Comparison of ENCODE assay signal across 8 mouse cellular contexts in genomic region chr17:8592427-8593277, GRCm38 (mm10). TPM values are rescaled to one million over a fixed set of nuclear protein-coding genes. Genes with fewer than 3 reads are reported as not detected.
DNase-seq lines count a peak whose midpoint lies in the region; ATAC-seq and TF ChIP-seq lines count a peak whose summit lies in the region.

No protein-coding gene starts in this region.

- peak; percentile 89 for DNase-seq in brain, embryonic 14.5 days (ENCODE audit: low read depth)
- DNase-seq in heart, postnatal 0 days (ENCODE audit: low spot score) = peak; percentile 80
- peak; percentile 64 to 77 for DNase-seq in kidney, postnatal 25 days
- no peak for DNase-seq in liver, embryonic 13.5 days

- no peaks in the 10 kb centered on the region for H3K36me3 ChIP-seq in C2C12 (ENCODE audit: control insufficient read depth, insufficient read depth)
- no peaks in the 10 kb centered on the region for H3K36me3 ChIP-seq in forebrain, embryonic 12.5 days (replicated peaks)
- H3K36me3 ChIP-seq in heart, postnatal 0 days (replicated peaks; ENCODE audit: control insufficient read depth, insufficient read depth, low read length) = no peaks in the 10 kb centered on the region
- H3K36me3 ChIP-seq in liver, embryonic 13.5 days = no peaks in the 10 kb centered on the region
- no peaks in the 10 kb centered on the region for H3K36me3 ChIP-seq in neural tube, embryonic 13.5 days
- no peaks in the 10 kb centered on the region for H3K36me3 ChIP-seq in testis, adult 2 months (ENCODE audit: control insufficient read depth, insufficient read depth, low read length)

- no peaks in the 10 kb centered on the region for H3K79me2 ChIP-seq in C2C12 (ENCODE audit: control insufficient read depth, insufficient read depth)

- no peak for TF ChIP-seq POLR2A in brain, embryonic 14.5 days (IDR thresholded peaks at IDR 0.05; ENCODE audit: borderline replicate concordance, extremely low read depth, insufficient read depth, insufficient read length, poor library complexity, severe bottlenecking)
- no peak for TF ChIP-seq POLR2A in testis, adult 2 months (IDR thresholded peaks at IDR 0.05; ENCODE audit: control insufficient read depth, low read depth, low read length)

- H3K4me1 ChIP-seq in forebrain, embryonic 12.5 days = 0 out of 2 replicates have a peak, but pooled peaks cover 2% of the 10 kb centered on the region
- H3K4me1 ChIP-seq in heart, postnatal 0 days (ENCODE audit: control insufficient read depth, insufficient read depth) = no peaks in the 10 kb centered on the region
- no peaks in the 10 kb centered on the region for H3K4me1 ChIP-seq in liver, embryonic 13.5 days (replicated peaks)
- no peaks in the 10 kb centered on the region; the same call in 1 of the 2 replicates for H3K4me1 ChIP-seq in neural tube, embryonic 13.5 days (replicated peaks)
- H3K4me1 ChIP-seq in testis, adult 2 months (ENCODE audit: control insufficient read depth, insufficient read depth, low read length) = peaks cover 4% of the 10 kb centered on the region

- peak; percentile 67; the same call in 1 of the 2 replicates for ATAC-seq in forebrain, embryonic 12.5 days (ENCODE audit: low FRiP score)
- peak; percentile 62; the same call in 1 of the 2 replicates for ATAC-seq in heart, postnatal 0 days (ENCODE audit: insufficient read depth, low read depth)
- no peak for ATAC-seq in liver, embryonic 13.5 days (ENCODE audit: low read depth)
- peak; percentile 71 for ATAC-seq in neural tube, embryonic 13.5 days (ENCODE audit: low read depth)

- no peak for TF ChIP-seq EP300 in heart, postnatal 0 days (IDR thresholded peaks at IDR 0.05; ENCODE audit: low read depth)

- H3K4me3 ChIP-seq in C2C12 (ENCODE audit: insufficient read depth, poor library complexity, severe bottlenecking) = no peak overlapping the region
- peak overlapping the region; percentile 26; the same call in 1 of the 2 replicates for H3K4me3 ChIP-seq in forebrain, embryonic 12.5 days (replicated peaks)
- no peak overlapping the region for H3K4me3 ChIP-seq in heart, postnatal 0 days (ENCODE audit: low read depth, low read length)
- H3K4me3 ChIP-seq in liver, embryonic 13.5 days (replicated peaks) = no peak overlapping the region
- 0 out of 2 replicates have a peak overlapping the region, but pooled peaks have one; percentile 10 for H3K4me3 ChIP-seq in neural tube, embryonic 13.5 days
- H3K4me3 ChIP-seq in testis, adult 2 months (ENCODE audit: control insufficient read depth, low read depth, low read length) = peak overlapping the region; percentile 48

- H3K79me3 ChIP-seq in C2C12 (ENCODE audit: low read depth) = no peaks in the 10 kb centered on the region

- peak overlapping the region; percentile 52 for H3K4me2 ChIP-seq in forebrain, embryonic 12.5 days
- H3K4me2 ChIP-seq in heart, postnatal 0 days (ENCODE audit: low read depth, low read length) = peak overlapping the region; percentile 38
- H3K4me2 ChIP-seq in liver, embryonic 13.5 days = peak overlapping the region; percentile 29
- H3K4me2 ChIP-seq in neural tube, embryonic 13.5 days = peak overlapping the region; percentile 51

- 17% methylated on average over 22 of the region's 22 CpGs for WGBS in forebrain, embryonic 12.5 days
- WGBS in heart, postnatal 0 days = 14% methylated on average over 22 of the region's 22 CpGs
- 15% methylated on average over 22 of the region's 22 CpGs for WGBS in liver, embryonic 13.5 days (ENCODE audit: insufficient replicate concordance)
- 19% methylated on average over 22 of the region's 22 CpGs for WGBS in neural tube, embryonic 13.5 days

- no peak overlapping the region for H3ac ChIP-seq in C2C12 (ENCODE audit: control insufficient read depth, insufficient read length, low read depth)

- no peaks in the 10 kb centered on the region for H3K9me3 ChIP-seq in forebrain, embryonic 12.5 days
- H3K9me3 ChIP-seq in heart, postnatal 0 days (replicated peaks; ENCODE audit: control insufficient read depth, low read length) = no peaks in the 10 kb centered on the region
- H3K9me3 ChIP-seq in liver, embryonic 13.5 days (replicated peaks) = no peaks in the 10 kb centered on the region
- H3K9me3 ChIP-seq in neural tube, embryonic 13.5 days = no peaks in the 10 kb centered on the region

- no peak overlapping the region for H3K27ac ChIP-seq in forebrain, embryonic 12.5 days
- H3K27ac ChIP-seq in heart, postnatal 0 days (ENCODE audit: low read depth) = no peak overlapping the region
- H3K27ac ChIP-seq in liver, embryonic 13.5 days = no peak overlapping the region
- H3K27ac ChIP-seq in neural tube, embryonic 13.5 days (replicated peaks) = no peak overlapping the region
- H3K27ac ChIP-seq in testis, adult 2 months (ENCODE audit: control insufficient read depth, insufficient read depth, low read depth, low read length) = no peak overlapping the region

- no peak overlapping the region for H3K9ac ChIP-seq in forebrain, embryonic 12.5 days
- no peak overlapping the region for H3K9ac ChIP-seq in heart, postnatal 0 days (replicated peaks; ENCODE audit: low read depth, low read length)
- H3K9ac ChIP-seq in liver, embryonic 13.5 days = no peak overlapping the region
- H3K9ac ChIP-seq in neural tube, embryonic 13.5 days = peak overlapping the region; percentile 46; the same call in 1 of the 2 replicates

- TF ChIP-seq CTCF in C2C12 (IDR thresholded peaks at IDR 0.05; ENCODE audit: control insufficient read depth, insufficient read depth, insufficient read length) = peak; percentile 26
- peak; percentile 96 for TF ChIP-seq CTCF in brain, embryonic 14.5 days (IDR thresholded peaks at IDR 0.05; ENCODE audit: borderline replicate concordance, extremely low read depth, insufficient read depth, insufficient read length)
- peak; percentile 95 for TF ChIP-seq CTCF in heart, postnatal 0 days (IDR thresholded peaks at IDR 0.05; ENCODE audit: low read depth)
- TF ChIP-seq CTCF in testis, adult 2 months (IDR thresholded peaks at IDR 0.05; ENCODE audit: control insufficient read depth, insufficient read depth, insufficient replicate concordance, low read depth, low read length) = peak; percentile 77; the same call in 1 of the 2 replicates

- peaks cover 3% of the 10 kb centered on the region for H3K27me3 ChIP-seq in C2C12 (ENCODE audit: control insufficient read depth, insufficient read depth, insufficient read length)
- H3K27me3 ChIP-seq in forebrain, embryonic 12.5 days = no peaks in the 10 kb centered on the region
- H3K27me3 ChIP-seq in heart, postnatal 0 days (ENCODE audit: control insufficient read depth, insufficient read depth, low read length) = no peaks in the 10 kb centered on the region
- peaks cover 5% of the 10 kb centered on the region; the same call in 1 of the 2 replicates for H3K27me3 ChIP-seq in liver, embryonic 13.5 days
- peaks cover 8% of the 10 kb centered on the region for H3K27me3 ChIP-seq in neural tube, embryonic 13.5 days
- H3K27me3 ChIP-seq in testis, adult 2 months (ENCODE audit: control insufficient read depth, insufficient read depth, low read length) = no peaks in the 10 kb centered on the region

TF ChIP-seq in C2C12, 6 proteins besides CTCF, POLR2A, EP300 and RAD21:
- TF ChIP-seq CEBPB (IDR thresholded peaks at IDR 0.05; ENCODE audit: low read depth) (no peak), USF1 (IDR thresholded peaks at IDR 0.05; ENCODE audit: low read depth) (no peak)

RNA-seq across cellular contexts. Expression of gene Gm17087, which starts 25.9 kb away (rescaled TPM):
- polyA plus RNA-seq in C2C12 (2012; fragmentation: generic; extraction: Trizol) = not detected
- not detected in 2 replicates for polyA plus RNA-seq in brain, embryonic 14.5 days (2012; rRNA removed)
- polyA plus RNA-seq in forebrain, embryonic 12.5 days (2016; fragmentation: Nextera tagmentation; extraction: Ambion mirVana) = not detected in 2 replicates
- total RNA-seq in heart, postnatal 0 days (2014; rRNA removed; ENCODE audit: low replicate concordance) = not detected in 2 replicates
- not detected in 2 replicates for polyA plus RNA-seq in heart, postnatal 0 days (2015; fragmentation: Nextera tagmentation; extraction: Ambion mirVana)
- not detected in 2 replicates for polyA plus RNA-seq in liver, embryonic 13.5 days (2015; fragmentation: Nextera tagmentation; extraction: Ambion mirVana)
- polyA plus RNA-seq in neural tube, embryonic 13.5 days (2015; fragmentation: Nextera tagmentation; extraction: Ambion mirVana) = not detected in 2 replicates
- polyA plus RNA-seq in testis, adult 2 months (2012; rRNA removed) = not detected in 2 replicates

Comparison
In these comparisons a context has a peak if more than half of its experiments do, and no peak if none do; other contexts are left out.
1. H3K4me3 ChIP-seq: peak in forebrain, embryonic 12.5 days (single experiment), neural tube, embryonic 13.5 days (single experiment) and testis, adult 2 months (single experiment); none in C2C12 (single experiment), heart, postnatal 0 days (single experiment) and liver, embryonic 13.5 days (single experiment).
2. CTCF ChIP-seq: peak in every context shown above with its lines; median percentile 96 in brain, embryonic 14.5 days; 95 in heart, postnatal 0 days; 77 in testis, adult 2 months; 26 in C2C12.
3. Peak in every context shown above with its lines, with median percentiles within 50 percentile points of each other: H3K4me2 ChIP-seq.